Mouse (Mus musculus) heart, adult 11 months (tissue): ENCODE data around the gene Wdr35.

ENCODE experiments used
- DNase-seq: peaks from one replicate; pipeline ENCODE4 v3.0.0; 2022

The Wdr35 gene

GRCm38 (mm10) chr12:9053345-9053744 lies 79.7 kb downstream of the Wdr35 start:
- no peak for DNase-seq

GRCm38 (mm10) chr12:9054012-9054411 lies 80.3 kb downstream of the Wdr35 start:
- peak; percentile 87 for DNase-seq

GRCm38 (mm10) chr12:9055269-9055668 lies 81.6 kb downstream of the Wdr35 start:
- DNase-seq, result peak; percentile 85

- peak; percentile 93 for DNase-seq
Observed at GRCm38 (mm10) chr12:9059502-9059901, 85.8 kb downstream of the Wdr35 start.

- peak; percentile 93 for DNase-seq
Observed at GRCm38 (mm10) chr12:9059965-9060364, 86.3 kb downstream of the Wdr35 start.

- peak; percentile 94 for DNase-seq
Observed at GRCm38 (mm10) chr12:9063611-9064010, 89.9 kb downstream of the Wdr35 start.

GRCm38 (mm10) chr12:9071058-9071457 lies 97.4 kb downstream of the Wdr35 start:
- DNase-seq, result no peak

GRCm38 (mm10) chr12:9071493-9071892 lies 97.8 kb downstream of the Wdr35 start:
- DNase-seq, result no peak

- DNase-seq, result peak; percentile 98
Observed at GRCm38 (mm10) chr12:9077554-9078125, 103.9 kb downstream of the Wdr35 start.
